Mouse (Mus musculus): ENCODE data around the gene Rnf224.

DNA sequence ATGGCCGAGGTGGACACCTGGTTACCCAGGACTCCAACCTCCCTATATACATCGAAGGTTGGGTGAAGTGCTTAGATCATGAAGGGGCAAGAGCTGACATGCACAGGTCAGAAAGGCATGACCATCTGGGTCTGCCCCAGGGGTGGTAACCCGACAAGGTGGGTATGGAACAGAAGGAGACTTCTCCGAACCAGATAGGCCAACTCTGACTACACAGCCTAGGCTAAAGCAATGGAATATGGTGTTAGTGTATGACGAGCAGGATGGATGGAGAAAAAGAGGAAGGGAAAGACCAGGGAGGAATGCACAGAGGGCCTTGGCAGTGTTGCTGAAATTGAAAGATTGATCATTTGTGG, 50.0 kb downstream of the Rnf224 start:
- TF ChIP-seq CTCF (IDR thresholded peaks at IDR 0.05) (no peak), EP300 (IDR thresholded peaks at IDR 0.05) (no peak)

Data from lung, postnatal 0 days (tissue).